Mouse (Mus musculus): Measurements from ENCODE around the gene Urah.

The Urah gene

DNA sequence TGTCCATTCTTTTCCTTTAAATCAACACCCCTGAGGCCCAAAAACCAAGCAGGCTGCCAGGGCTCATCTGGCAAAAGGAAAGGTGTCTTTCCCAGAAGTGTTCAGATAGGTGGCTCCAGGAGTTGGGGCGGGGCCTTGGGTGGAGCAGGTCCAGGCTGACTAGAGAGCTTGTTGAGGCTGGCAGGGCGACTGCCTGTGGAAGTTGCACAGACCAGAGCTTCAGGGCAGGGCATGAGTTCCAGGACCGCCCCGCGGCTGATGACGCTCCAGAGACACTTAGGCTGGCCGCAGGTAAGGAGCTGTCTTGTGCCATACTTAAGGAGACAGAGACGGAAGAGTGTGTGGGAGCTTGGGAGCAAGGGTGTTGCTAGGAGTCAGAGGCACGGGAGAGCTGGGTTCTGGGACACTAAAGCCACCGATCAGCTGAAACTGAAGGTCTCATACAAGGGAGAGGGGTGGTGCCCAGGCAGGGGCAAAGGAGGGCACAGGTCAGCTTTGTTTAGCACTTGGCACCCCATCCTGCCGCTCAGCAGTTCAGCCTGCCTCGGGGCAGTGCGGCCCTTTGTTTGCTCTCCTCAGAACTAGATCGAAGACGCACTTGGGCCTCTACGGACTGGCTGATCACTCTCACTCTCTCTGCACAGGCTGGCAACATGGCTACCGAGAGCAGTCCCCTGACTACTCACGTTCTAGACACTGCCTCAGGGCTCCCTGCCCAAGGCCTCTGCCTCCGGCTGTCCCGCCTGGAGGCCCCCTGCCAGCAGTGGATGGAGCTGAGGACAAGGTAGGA is at the start of gene Urah:
TSS of gene Urah (plus strand) at position 51 of the 790 bp plus-strand sequence.
- DNase-seq (ENCODE audit: low spot score) = no peak

DNA sequence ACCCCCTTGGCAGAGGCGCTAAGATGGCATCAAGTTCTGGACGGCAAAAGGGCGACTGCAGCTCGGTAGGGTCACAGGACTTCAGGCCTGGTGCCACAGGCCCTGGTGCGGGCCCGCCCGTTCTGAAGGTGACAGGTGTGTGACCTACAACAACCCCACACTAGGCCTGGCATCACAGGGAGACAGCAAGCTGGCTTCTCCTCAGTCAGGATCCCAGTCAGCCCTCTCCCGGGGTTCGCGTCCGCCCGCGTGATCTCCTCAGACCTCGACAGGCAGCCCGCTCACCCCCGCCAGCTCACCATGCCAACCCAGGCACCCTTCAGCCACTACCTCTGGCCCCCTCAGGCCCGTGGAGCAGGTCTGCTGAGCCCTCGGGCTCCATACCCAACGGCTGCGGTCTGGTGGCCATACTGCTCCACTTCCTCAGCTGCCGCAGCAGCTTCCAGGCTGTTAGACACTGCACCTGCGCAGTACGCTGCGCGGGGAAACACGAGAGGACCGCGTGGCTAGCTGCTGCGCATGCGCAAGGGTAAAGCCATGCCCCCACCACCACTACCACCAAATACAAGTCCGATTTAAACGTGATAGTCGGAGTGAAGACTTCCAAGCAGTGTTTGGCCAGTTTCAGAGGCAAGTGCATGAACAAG is 47.3 kb upstream of the Urah start, which contains the start of gene Syce1:
TSS of gene Syce1 (minus strand) at position 447 of the 647 bp plus-strand sequence.
- no peak for DNase-seq (ENCODE audit: low spot score)

DNA sequence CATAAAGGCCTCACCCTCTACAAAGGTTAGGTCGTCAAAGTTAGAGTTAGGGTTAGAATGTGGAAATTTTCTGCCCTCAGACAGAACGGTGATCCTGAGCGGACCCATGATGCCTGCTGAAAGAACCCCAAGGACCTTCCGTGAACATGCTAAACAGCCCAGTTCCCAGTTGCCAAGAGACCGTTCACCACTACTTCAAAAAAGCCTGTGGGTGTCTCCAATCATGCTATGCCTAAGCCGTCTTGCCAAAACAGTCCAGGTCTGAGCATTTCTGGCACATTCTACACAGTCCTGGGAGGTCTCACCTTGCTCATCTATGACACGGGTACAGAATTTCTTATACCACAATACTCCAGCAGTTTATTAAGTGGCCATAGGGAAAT is 46.8 kb upstream of the Urah start:
- DNase-seq (ENCODE audit: low spot score) = no peak

DNA sequence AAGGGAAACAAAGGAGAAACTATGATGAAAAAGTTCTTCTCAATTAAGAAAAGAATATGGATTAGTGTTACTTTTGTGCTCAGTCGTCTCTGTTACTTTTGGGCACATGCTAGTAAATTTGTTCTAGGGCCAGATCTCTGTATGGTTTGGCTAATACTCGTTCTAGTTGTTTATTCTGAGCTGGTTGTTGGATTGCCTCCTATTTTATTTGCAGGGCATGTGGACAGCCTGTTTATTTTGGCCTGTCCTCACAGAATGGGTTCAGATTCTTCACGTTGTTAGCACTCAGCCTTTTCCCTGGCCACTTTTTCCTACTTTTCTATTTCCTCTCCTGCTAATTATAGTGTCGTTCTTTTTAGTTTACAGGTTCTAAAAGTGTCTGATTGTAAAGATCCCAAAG is 41.3 kb upstream of the Urah start:
- DNase-seq (ENCODE audit: low spot score) = no peak

DNA sequence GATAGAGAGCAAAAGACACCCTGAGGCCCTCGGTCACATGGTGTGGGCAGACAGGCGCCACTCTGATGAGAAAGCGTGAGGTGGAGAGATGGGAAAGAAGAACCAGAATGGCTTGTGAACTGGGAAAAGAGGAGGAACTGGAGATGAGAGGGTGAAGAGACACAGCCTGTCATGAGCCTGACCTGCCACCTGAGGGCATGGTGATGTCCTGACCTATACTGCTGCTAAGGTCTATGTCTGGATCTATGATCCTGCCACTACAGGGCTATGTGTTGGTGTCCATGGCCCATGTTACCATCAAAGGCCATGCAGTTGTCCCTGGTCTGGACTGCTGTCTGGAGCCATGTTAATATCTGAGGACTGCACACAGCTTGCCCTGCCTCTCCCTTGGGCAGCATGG is 37.2 kb upstream of the Urah start:
- no peak for DNase-seq (ENCODE audit: low spot score)

DNA sequence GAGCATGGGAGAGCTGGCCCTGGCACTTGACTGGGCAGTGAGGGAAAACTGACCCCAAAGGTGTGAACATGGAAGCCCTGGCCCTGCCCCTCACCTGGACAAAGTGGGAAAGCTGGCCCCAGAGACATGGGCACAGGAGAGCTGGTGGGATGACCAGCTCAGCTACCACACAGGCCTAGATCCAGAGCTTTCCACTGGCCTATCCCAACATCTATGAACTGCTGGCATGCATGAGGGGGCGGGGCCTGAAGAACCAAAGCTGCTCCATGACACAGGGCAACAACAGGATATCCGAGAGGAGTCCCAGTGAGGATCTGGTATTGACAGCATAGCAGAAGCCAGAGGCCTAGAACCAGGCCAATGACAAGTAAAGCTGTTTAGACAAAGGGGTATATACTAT is 36.6 kb upstream of the Urah start:
- DNase-seq (ENCODE audit: low spot score) = no peak

DNA sequence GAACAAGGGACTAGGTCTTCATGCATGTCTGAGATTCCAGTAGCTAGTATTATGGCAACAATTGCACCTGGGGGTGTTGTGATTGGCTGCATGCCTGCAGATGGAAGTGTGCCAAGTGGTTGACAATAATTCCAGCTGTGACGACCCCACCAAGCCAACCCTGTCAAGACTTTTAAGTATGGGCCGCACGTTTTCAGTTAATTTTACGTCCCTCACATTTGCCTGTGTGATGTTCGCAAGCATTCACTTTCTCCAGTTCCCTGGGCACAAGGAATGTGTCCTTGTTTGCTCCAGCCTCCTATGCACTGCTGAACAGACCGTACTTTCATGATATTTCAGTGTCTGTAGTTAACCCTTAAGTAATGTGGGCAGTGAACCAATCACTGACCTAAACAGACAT is 32.2 kb upstream of the Urah start:
- no peak for DNase-seq (ENCODE audit: low spot score)

DNA sequence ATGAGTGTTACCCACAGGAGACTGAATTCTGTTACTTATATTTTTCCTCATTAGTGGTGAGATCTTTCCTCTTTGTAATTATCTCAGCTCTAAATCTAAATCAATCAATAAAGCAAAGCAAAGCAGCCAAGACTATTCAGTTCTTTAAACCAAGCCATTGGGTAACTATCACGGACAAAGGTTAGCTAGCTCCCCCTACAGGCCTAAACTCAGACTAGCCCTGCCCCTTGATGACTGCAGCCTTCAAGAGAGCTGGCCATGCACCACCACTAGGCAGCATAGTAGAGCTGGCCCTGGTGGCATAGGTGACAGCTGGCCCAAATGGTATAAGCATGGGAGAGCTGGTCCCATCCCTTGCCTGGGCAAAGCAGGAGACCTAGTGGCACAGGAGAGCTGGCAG is 29.1 kb upstream of the Urah start:
- peak; percentile 26 for DNase-seq (ENCODE audit: low spot score)

DNA sequence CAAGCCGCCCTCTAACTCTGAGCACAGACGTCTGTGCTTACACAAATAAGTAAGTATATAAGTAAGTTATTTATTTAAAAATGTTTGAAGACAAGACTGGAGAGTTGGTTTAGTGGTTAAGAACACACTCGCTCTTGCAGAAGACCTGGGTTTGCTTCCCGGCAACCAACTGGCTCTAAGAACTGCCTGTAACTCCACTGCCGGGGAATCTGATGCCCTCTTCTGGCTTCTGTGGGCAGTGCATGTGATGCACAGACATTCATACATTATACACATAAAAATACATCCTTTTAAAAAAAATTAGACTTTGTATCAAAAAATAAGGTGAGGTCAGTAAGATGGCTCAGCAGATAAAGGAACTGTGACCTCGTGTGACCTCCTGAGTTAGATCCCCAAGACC is 24.3 kb upstream of the Urah start:
- no peak for DNase-seq (ENCODE audit: low spot score)

DNA sequence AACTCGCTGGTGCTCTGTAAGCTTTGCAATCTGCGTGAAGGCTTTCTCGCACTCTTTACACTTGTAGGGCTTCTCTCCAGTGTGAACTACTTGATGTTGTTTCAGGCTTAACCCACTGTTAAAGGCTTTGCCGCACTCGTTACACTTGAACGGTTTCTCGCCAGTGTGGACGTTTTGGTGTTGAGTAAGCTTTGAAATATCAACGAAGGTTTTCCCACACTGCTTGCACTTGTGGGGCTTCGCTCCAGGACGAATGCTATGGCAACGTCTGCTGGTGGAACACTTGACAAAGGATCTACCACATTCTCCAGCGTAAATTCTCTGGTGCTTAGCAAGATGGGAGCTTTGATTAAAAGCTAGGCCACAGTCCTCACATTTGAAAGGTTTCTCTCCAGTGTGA is 23.1 kb upstream of the Urah start:
- DNase-seq (ENCODE audit: low spot score) = no peak

DNA sequence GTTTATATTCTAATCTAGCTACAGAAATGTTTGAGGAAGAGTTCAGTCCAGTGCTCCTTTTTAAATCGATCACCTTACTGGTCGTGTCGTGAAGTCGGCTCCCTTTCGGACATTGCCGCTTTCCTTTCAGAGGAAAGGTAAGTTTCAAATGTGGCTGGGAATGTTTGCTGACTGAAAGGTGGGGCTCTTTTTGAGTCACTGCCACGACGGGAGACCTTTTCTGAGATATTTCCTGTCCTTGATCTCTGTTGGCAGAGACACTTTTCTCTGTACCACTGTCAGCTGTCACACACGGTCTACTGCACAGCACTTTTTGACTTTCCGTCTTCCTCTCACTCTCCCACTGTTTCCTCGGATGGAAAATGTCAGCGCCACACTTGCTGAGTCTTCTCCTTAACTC is 22.0 kb upstream of the Urah start:
- no peak for DNase-seq (ENCODE audit: low spot score)

DNA sequence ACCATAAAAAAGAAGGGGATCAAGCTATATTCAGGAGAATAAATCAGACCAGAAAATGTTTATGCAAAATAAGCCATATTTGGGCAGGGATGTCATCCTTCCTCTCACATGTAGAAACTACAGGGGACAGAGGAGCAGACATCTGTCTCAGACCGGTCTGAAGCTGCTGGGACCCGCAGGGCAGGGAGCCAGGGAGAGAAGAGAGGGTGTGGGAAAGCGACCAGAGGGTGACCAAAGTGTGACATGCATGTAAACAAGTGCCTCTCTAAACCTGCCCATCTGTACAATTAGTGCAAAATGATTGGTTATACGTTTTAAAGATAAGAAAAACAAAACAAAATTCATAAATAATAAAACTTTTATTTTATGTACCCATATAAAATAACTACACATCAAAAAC is 14.6 kb upstream of the Urah start:
- DNase-seq (ENCODE audit: low spot score) = no peak

DNA sequence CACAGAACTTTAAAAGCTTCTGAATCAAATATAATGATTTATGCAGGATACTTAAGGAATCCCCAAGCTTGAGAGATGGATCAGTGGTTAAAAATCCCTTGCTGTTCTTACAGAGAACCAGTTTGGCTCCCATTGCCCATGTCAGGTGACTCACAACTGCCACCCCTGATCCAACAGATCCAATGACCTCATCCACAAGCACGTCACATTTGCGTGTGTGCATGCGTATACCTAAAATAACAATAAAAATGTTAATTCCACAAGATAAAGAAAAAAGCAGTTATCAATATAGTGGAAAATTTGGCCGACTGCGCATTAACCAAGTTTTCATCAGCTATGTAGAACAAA is 13.5 kb upstream of the Urah start:
- no peak for DNase-seq (ENCODE audit: low spot score)

DNA sequence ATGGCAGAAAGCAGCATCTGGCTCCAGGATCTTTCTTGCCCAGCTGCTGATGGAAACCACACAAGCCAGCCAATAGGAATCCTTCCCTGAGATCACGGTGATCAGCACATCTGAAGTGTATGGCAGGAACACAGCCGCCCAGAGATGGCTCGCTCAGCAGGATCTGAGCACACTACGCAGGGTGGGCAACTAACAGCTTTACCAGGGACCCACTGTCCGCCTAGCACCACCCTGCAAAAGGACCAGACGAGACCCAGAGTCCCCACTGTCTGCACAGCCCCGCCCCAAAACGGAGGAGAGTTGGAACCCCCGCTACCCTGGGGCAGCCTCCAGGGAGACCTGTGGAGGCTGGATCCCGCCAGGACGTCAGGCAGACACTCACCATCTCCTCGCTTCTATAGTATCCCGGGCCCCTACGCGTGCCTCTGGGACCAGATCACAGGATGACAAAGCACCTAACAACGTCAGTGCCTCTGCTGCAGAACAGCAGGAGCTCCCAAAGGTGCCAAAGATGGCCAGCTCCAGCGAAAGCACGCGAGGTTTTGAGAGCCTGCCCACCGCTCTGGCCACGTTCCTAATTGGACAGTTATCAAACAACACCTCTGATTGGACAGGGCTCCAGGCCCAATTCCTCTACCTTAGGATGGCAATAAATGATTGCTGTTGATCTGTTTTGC is 13.0 kb upstream of the Urah start, which contains the start of gene Zfp941:
TSS of gene Zfp941 (minus strand) at position 526 of the 677 bp plus-strand sequence.
- DNase-seq (ENCODE audit: low spot score) = peak; percentile 39

DNA sequence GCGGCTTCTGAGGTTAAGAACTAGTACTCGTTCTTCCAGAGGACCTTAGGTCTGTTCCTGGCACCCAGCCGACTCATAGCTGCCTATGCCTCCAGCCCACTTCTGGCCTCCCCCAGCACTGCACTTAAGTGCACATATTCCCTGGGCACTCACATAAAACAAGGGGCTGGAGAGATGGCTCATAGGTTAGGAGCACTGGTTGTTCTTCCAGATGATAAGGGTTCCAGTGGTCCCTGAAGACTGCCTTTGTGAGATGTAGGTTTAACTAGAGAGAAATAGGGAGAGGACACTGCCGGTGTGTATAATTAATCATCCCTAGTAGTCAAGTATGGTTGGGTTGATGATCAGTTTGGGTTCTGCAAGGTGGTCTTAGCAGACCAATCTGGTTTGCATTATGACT is 12.1 kb upstream of the Urah start:
- no peak for DNase-seq (ENCODE audit: low spot score)

DNA sequence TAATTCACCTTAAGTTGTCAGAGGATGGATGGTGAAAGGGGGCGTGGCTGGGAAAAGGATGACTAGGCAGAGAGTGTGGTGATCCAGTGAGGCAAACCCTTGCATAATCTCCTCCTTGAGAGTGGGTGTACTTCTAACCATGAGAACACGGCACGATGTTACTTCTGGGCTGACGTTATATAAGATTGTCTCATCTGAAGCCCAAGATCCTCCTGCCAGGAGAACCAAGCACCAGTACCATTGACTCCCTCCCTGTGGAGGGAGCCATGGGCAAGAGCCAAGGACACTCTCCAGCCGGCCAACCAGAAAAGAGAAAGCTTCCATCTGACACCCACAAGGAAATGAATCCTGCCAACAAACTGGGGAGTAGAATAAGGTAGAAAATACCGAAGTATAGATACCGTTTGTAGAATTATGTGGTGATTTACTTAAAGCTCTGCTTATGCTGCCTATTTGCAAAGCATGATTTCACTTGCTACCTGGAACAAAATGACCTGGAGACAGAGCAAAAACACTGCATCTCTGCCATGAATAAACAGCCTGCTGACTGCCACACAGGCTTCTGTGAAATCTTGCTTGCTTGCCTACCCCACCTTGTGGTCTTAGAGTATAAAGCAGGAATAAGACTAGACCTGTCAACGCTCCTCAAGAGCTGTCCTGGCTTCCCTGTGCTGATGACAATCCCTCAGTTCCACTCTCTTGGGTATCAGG is 6.5 kb upstream of the Urah start:
- DNase-seq (ENCODE audit: low spot score) = no peak

DNA sequence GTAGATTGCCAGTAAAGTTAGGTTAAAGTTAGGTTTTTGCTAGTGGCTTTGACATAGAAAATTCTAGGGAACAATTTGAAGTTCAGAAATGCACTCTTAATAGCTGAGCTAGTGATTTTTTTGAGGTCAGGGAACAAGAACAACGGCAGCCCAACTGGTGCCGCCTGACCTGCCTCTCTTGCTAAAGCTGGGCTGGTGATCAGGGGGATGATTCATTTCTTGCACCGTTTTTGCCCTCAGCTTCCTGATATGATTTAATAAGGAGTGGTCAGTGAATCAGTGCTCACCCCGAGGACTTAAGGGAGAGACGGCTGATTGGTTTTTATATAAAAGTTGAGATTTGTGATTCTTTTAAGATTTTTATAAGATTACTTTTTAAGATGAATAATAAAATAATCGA is 3.4 kb upstream of the Urah start:
- no peak for DNase-seq (ENCODE audit: low spot score)

DNA sequence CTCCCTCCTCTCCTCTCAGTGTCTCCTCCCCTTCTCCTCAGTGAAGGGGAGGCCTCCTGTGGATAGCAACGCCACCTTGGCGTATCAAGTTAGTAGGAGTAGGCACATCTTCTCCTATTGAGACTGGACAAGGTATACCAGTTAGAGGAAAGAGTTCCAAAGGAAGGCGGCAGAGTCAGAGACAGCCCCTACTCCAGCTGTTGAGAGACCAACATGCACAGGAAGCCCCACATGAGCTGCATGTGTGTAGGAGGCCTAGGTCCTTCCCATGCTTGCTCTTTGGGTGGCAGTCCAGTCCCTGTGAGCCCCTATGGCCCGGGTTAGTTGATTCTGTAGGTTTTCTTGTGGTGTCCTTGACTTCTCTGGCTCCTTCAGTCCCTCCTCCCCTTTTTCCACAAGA is 1.5 kb upstream of the Urah start:
- no peak for DNase-seq (ENCODE audit: low spot score)

DNA sequence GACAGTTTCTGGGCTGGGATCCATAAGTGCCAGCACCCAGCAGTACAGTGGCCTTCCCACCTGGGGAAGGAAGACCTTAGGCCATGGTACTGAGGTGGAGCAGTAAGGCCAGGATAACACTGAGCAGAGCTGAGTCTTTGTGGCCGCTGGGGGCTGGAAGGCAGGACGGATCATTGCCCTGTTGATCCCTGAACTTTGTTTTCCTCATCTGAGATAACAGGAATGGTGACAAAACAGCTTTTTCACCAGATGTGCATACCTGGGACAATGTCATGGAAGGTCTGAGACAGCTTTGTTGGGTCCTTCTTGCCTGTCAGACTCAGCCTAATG is 905 bp downstream of the Urah start:
- DNase-seq (ENCODE audit: low spot score) = no peak

DNA sequence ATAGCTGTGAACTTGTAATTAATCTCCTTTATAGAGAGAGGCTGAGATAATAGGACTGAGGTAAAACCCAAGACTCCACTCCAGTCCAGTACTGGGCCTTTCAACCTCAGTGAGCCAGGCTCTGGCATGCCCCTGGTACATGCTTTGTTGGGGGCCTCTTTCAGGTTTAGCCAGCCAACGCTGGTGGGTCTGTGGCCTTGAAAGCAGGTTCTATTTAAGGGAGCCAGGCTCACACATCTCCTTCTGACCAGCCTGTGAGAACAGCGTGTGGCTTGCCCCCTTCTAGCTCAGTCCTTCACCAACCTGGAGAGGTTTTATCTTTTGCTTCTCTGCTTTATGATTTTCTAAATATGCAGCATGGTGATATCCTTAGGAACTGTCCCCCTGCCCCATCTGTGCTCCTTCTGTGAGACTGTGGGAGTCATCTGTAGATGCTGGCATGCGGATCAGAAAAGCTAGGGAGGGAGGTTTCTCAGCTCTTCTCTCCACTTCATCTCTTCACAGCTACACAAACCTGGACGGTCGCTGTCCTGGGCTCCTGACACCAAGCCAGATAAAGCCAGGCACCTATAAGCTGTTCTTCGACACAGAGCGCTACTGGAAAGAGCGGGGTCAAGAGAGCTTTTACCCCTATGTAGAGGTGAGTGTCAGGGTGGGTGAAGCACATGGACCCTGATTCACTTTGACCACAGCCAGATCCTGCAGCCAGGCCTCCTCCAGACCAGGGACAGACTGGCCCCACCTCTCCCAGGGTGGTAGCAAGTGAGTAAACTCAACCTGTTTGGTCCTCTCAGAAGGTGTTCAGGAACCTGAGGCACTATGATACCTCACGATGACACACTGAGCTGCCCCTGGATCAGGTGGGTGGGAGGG is 1.7 kb downstream of the Urah start:
- no peak for DNase-seq (ENCODE audit: low spot score)

DNA sequence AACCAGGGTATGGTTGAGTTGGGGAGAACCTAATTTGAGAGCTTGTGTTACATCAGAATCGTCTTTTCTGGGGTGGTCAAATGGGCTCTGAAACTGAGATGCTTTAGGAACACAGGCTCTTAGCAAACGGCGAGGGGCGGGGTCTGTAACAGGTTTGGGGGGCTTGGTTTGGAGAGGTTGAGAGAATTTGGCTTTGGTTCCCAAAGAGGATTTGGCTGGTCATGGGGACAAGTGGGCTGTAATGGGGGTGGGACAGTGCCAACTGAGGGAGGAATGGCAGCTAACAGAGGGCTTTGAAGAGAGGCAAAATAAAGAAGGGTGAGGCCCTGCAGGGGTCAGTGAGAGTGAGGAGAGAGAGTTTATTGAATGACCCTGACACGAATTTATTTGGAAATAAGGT is 4.7 kb downstream of the Urah start:
- no peak for DNase-seq (ENCODE audit: low spot score)
